Mouse (Mus musculus) limb, embryonic 10.5 days (tissue): ENCODE measurements around the gene Btbd8. TPM values are rescaled to one million over a fixed set of nuclear protein-coding genes. Genes with fewer than 3 reads are reported as not detected.

Experiments
- DNase-seq: peaks from one replicate; pipeline ENCODE4 v3.0.0-alpha.2; 2017; ENCODE audit warnings: low spot score
- H3K27ac ChIP-seq: fragments of 300-500 bp; sonication (generic); 2 replicates; pipeline ENCODE4 v1.5.1; 2016; ENCODE audit warnings: mild to moderate bottlenecking
- H3K27me3 ChIP-seq: fragments of 300-500 bp; sonication (generic); 2 replicates; pipeline ENCODE4 v1.6.1; 2016; ENCODE audit warnings: low read depth, mild to moderate bottlenecking; ENCODE audit not compliant: poor library complexity, severe bottlenecking
- H3K36me3 ChIP-seq: fragments of 300-500 bp; sonication (generic); 2 replicates; pipeline ENCODE4 v1.6.1; 2016; ENCODE audit warnings: mild to moderate bottlenecking, moderate library complexity
- H3K4me1 ChIP-seq: fragments of 300-500 bp; sonication (generic); 2 replicates; pipeline ENCODE4 v1.6.1; 2016
- H3K4me3 ChIP-seq: fragments of 300-500 bp; sonication (generic); 2 replicates; pipeline ENCODE4 v1.5.1; 2016; ENCODE audit warnings: mild to moderate bottlenecking, moderate library complexity
- H3K9me3 ChIP-seq: fragments of 300-500 bp; sonication (generic); replicated peaks from 2 replicates; pipeline ENCODE4 v1.6.1; 2016; ENCODE audit warnings: mild to moderate bottlenecking
- WGBS: fragments of 180-500 bp; shearing (Covaris S2); methylation state at CpG from one replicate; pipeline ENCODE4 v1.1.7; 2016; 5-methylcytosine and 5-hydroxymethylcytosine counted together
- polyA plus RNA-seq: library from polyadenylated mRNA; unstranded; fragments of >200 nt; fragmentation: Nextera tagmentation; extraction: Ambion mirVana; gene quantifications from 2 replicates; pipeline ENCODE4 v1.2.1, GENCODE M21; 2016

Gene Btbd8
- polyA plus RNA-seq, 1 experiment from 2014 or later = 4.0 TPM

DNA sequence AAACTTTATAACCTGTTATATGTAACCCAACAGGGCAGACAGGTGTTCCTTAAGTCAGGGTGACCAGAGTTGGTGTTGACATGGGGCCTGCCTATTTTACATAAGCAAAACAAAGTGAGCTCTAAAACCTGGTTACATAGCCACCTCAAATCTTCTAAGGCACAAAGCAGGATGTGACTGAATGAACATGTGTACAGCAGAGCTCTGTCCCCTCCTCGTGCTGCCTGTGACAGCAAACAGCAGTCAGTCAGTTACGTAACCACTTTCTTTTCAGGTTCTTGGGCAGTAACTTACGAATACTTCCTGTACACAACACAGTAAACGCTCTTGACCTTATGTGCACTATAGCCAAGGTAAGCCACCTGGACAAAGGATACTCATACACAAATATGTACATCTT lies 108.1 kb downstream of the Btbd8 start:
- no peak overlapping the region for H3K27ac ChIP-seq
- H3K36me3 ChIP-seq = peaks cover 20% of the 10 kb centered on the region
- H3K4me1 ChIP-seq = no peaks in the 10 kb centered on the region
- H3K9me3 ChIP-seq = no peaks in the 10 kb centered on the region
- WGBS = 87% methylated on average over 4 of the region's 4 CpGs
- no peaks in the 10 kb centered on the region for H3K27me3 ChIP-seq
- DNase-seq = no peak
- H3K4me3 ChIP-seq = no peak overlapping the region

GRCm38 (mm10) chr5:107547955-107548354 lies 110.2 kb downstream of the Btbd8 start:
- Histone ChIP-seq H3K9me3 (no peaks in the 10 kb centered on the region), H3K4me1 (no peaks in the 10 kb centered on the region), H3K36me3 (peaks cover 31% of the 10 kb centered on the region), H3K27ac (no peak overlapping the region), H3K27me3 (no peaks in the 10 kb centered on the region), H3K4me3 (no peak overlapping the region)
- 88% methylated on average over 3 of the region's 3 CpGs for WGBS
- no peak for DNase-seq

GRCm38 (mm10) chr5:107548444-107548843 lies 110.6 kb downstream of the Btbd8 start:
- no peaks in the 10 kb centered on the region for H3K4me1 ChIP-seq
- no peak overlapping the region for H3K4me3 ChIP-seq
- no peak for DNase-seq
- H3K9me3 ChIP-seq = no peaks in the 10 kb centered on the region
- H3K27ac ChIP-seq = no peak overlapping the region
- H3K27me3 ChIP-seq = no peaks in the 10 kb centered on the region
- WGBS = 91% methylated on average over 3 of the region's 3 CpGs
- peaks cover 31% of the 10 kb centered on the region for H3K36me3 ChIP-seq

DNA sequence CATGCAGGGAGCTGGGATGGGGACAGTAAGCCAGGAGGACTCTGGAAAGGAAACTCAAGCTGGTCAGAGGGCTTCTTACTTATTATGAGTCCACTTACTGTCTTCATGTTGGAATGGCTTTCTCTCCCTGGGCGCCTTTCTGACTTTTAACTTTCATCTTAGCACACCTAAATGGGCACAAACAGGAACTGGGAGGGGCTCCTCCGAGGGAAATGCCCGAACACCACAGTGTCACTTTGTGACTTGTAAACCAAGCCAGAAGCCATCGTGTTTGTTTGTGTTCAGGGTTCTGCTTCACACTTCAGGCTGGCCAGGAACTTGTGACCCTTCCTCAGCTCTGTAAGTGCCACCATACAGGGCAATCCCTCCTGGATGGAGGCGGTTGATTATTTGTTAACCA lies 116.5 kb downstream of the Btbd8 start:
- no peak overlapping the region for H3K27ac ChIP-seq
- H3K27me3 ChIP-seq = no peaks in the 10 kb centered on the region
- no peaks in the 10 kb centered on the region for H3K4me1 ChIP-seq
- no peaks in the 10 kb centered on the region for H3K9me3 ChIP-seq
- 52% methylated on average over 5 of the region's 5 CpGs for WGBS
- H3K4me3 ChIP-seq = no peak overlapping the region
- H3K36me3 ChIP-seq = peaks cover 64% of the 10 kb centered on the region
- DNase-seq = no peak

- no peaks in the 10 kb centered on the region for H3K27me3 ChIP-seq
- no peaks in the 10 kb centered on the region for H3K9me3 ChIP-seq
- H3K27ac ChIP-seq = no peak overlapping the region
- no peaks in the 10 kb centered on the region for H3K4me1 ChIP-seq
- no peak for DNase-seq
- no peak overlapping the region for H3K4me3 ChIP-seq
- H3K36me3 ChIP-seq = peaks cover 74% of the 10 kb centered on the region
- 92% methylated on average over 3 of the region's 3 CpGs for WGBS
These were observed 119.2 kb downstream of the Btbd8 start for GRCm38 (mm10) chr5:107556969-107557368.

Other genes with a start within 250 kb of the Btbd8 start
- gene Tgfbr3, start 148.4 kb upstream of the Btbd8 start, polyA plus RNA-seq = 12.1 and 13.6 TPM in 2 replicates
- gene Brdt, start 106.8 kb upstream of the Btbd8 start, polyA plus RNA-seq = 0.73 and 1.3 TPM in 2 replicates
- gene Ephx4, start 35.3 kb upstream of the Btbd8 start, polyA plus RNA-seq = 0.36 TPM in 2 replicates
- gene Lpcat2b, start 6.4 kb upstream of the Btbd8 start, polyA plus RNA-seq = not detected in 2 replicates
- gene Gm42669, start 69.6 kb downstream of the Btbd8 start, polyA plus RNA-seq = 0.36 and 0.56 TPM in 2 replicates
- gene 1700028K03Rik, start 96.7 kb downstream of the Btbd8 start, polyA plus RNA-seq = 0.06 and 0.10 TPM in 2 replicates
- 19.0 and 22.7 TPM in 2 replicates for gene Rpap2, start 159.4 kb downstream of the Btbd8 start, polyA plus RNA-seq
- 33.0 and 39.0 TPM in 2 replicates for gene Glmn, start 159.9 kb downstream of the Btbd8 start, polyA plus RNA-seq